Mouse (Mus musculus) kidney, adult 18-20 months (tissue): ENCODE results near the gene Magea2.
"Not testable (repeated sequence)": the region's sequence is repeated elsewhere in the genome, so short reads cannot be mapped to it uniquely, and the experiment has no call there.

Source experiments
- DNase-seq: peaks from one replicate; pipeline ENCODE4 v3.0.0; 2021

Magea2 gene

DNA sequence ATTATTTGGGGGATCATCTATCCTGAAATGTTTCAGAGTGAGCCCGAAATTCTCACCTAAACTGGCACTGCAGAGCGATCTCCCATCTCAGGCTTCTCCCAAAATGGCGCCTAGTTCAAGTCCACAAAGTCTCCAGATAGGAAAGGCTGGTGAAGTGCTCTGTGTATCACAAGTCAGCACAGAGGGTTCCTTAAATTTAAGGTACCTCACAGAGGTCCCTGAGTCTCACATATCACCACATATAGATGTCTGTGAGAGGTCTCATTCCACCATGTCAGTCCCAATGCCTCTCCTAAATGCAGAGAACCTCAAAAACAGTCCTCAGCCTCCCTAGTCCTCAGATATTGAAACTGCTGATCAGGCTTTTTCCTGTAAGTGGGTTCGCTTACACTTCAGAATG, at the start of gene Magea2:
Gene Magea2, minus strand, starts transcription at position 101 of the 400 bp plus-strand sequence.
- DNase-seq: not testable (repeated sequence)

DNA sequence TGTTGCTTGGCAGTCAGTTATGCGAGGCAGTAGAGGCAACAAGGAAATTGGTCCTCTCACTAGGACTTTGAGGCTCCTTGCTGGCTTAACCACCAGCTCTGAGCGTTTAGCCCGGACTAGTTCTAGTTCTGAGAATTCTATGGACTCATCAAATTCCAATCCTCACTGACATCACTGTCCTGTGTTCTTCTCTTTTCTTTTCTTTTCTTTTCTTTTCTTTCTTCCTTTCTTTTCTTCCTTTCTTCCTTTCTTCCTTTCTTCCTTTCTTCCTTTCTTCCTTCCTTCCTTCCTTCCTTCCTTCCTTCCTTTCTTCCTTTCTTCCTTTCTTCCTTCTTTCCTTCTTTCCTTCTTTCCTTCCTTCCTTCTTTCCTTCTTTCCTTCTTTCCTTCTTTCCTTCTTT, 34.8 kb upstream of the Magea2 start, which contains the start of gene Cldn34b2:
Gene Cldn34b2, minus strand, starts transcription at position 101 of the 400 bp plus-strand sequence.
- DNase-seq: not testable (repeated sequence)

GRCm38 (mm10) chrX:155098024-155098423, 4.6 kb upstream of the Magea2 start:
- DNase-seq: no peak

DNA sequence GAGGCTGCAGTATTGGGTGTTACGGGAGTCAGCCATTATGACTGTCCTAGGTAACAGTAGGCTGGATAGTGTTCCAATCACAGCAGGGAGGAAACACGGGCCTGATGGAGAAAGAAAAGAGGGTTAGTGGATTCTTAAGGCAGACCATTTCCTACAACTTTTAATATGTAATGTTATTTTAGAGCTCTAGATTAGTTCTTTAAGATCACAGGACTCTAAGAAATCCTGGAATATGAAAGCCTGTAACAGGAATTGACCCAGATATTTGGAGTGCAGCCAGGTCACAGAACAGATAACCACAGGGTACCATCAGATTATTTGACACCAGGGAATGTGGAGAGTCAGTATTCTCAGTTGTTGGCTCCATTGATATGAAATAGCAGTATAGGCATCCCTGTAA, 3.8 kb downstream of the Magea2 start, which contains the start of gene Magea1:
Gene Magea1, minus strand, starts transcription at position 101 of the 400 bp plus-strand sequence.
- DNase-seq: not testable (repeated sequence)

GRCm38 (mm10) chrX:155063045-155063444, 30.4 kb downstream of the Magea2 start, which contains the start of gene Magea5:
Magea5 (minus strand) TSS chrX:155063145.
- DNase-seq: not testable (repeated sequence)

- not testable (repeated sequence) for DNase-seq
These were observed 97.7 kb downstream of the Magea2 start, which contains the start of gene Magea8 for GRCm38 (mm10) chrX:154995750-154996149. Magea8 (minus strand) TSS chrX:154995850.
